ENCODE assay signal across 21 mouse cellular contexts in the genomic region with DNA sequence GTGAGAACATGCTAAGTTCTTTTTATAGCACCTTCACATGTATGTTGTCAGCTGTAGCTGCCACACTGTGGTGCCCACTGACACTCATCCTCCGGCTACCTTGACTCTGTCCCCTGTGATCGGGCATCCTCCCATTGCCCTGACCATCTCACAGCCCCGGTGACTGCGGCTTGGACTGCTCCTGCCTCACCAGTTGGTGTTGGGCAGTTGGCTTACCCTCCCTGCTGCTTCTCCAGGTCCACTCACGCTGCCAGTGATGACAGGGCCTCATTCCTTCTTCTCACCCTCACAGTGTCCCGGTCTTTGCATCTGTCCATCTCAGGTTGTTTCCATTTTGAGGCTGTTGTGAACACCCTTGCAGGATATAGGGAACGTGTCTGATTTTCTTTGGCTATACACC. TPM values are rescaled to one million over a fixed set of nuclear protein-coding genes. Genes with fewer than 3 reads are reported as not detected.
A peak's percentile ranks its signal among the peaks of the same experiment; 100 is the strongest.
DNase-seq lines count a peak whose midpoint lies in the region; ATAC-seq and TF ChIP-seq lines count a peak whose summit lies in the region.
"Had no signal": no experiment of that assay in that cellular context is flagged by ENCODE, and none has a peak within 500 bp of the region (broad histone marks: within the 10 kb centered on the region; RNA-seq: fewer than 3 reads in every experiment).

No protein-coding gene starts in this region.

- no peak for TF ChIP-seq CTCF in gastrocnemius, adult 2 months (IDR thresholded peaks at IDR 0.05)

- H3K4me1 ChIP-seq in megakaryocyte, embryonic 14.5 days = peaks cover 94% of the 10 kb centered on the region
- H3K4me1 ChIP-seq in hindbrain, embryonic 10.5 days (replicated peaks) = peaks cover 15% of the 10 kb centered on the region
- H3K4me1 ChIP-seq: stomach, embryonic 15.5 days had no signal

- intact Hi-C loops in gastrocnemius, adult 2 months (cut with DNase I) = no loop called here
- intact Hi-C loops in gastrocnemius, postnatal 14 days (cut with DNase I; ENCODE audit: low total_unique reads) = no loop called here
- intact Hi-C loops in left cerebral cortex, postnatal 25 days (cut with DNase I) = no loop called here

- no peaks in the 10 kb centered on the region for H3K27me3 ChIP-seq in megakaryocyte, embryonic 14.5 days (replicated peaks)
- H3K27me3 ChIP-seq in hindbrain, embryonic 10.5 days (ENCODE audit: insufficient read depth, poor library complexity, severe bottlenecking) = no peaks in the 10 kb centered on the region
- H3K27me3 ChIP-seq: neural tube, embryonic 13.5 days; stomach, embryonic 15.5 days had no signal

- no peak overlapping the region for H3K4me3 ChIP-seq in gastrocnemius, adult 2 months
- H3K4me3 ChIP-seq in megakaryocyte, embryonic 14.5 days (replicated peaks) = peak overlapping the region; percentile 64
- no peak overlapping the region for H3K4me3 ChIP-seq in hindbrain, embryonic 10.5 days
- H3K4me3 ChIP-seq: forebrain, embryonic 10.5 days; midbrain, embryonic 10.5 days; myocyte; neural tube, embryonic 13.5 days; stomach, embryonic 15.5 days had no signal

- 94% methylated on average over 7 of the region's 7 CpGs for WGBS in hindbrain, embryonic 10.5 days

- ATAC-seq in megakaryocyte, adult 5-6 weeks (ENCODE audit: poor library complexity, severe bottlenecking) = no peak
- ATAC-seq: forebrain, embryonic 16.5 days; hindbrain, postnatal 0 days; intestine, postnatal 0 days; midbrain, embryonic 16.5 days had no signal

- peaks cover 66% of the 10 kb centered on the region for H3K36me3 ChIP-seq in megakaryocyte, embryonic 14.5 days (replicated peaks; ENCODE audit: low read length)
- peaks cover 15% of the 10 kb centered on the region for H3K36me3 ChIP-seq in hindbrain, embryonic 10.5 days
- H3K36me3 ChIP-seq: stomach, embryonic 15.5 days had no signal

- H3K27ac ChIP-seq in gastrocnemius, adult 2 months = 0 out of 2 replicates have a peak overlapping the region, but pooled peaks have one; percentile 4
- H3K27ac ChIP-seq in hindbrain, embryonic 10.5 days = no peak overlapping the region
- H3K27ac ChIP-seq: forebrain, embryonic 10.5 days; hindbrain, postnatal 0 days; midbrain, embryonic 10.5 days; neural tube, embryonic 13.5 days; stomach, embryonic 15.5 days had no signal

- DNase-seq in gastrocnemius, adult 2 months = no peak
- DNase-seq in gastrocnemius, postnatal 14 days = no peak
- peak; percentile 79 to 86 for DNase-seq in cerebellum, postnatal 14 days
- no peak for DNase-seq in hindbrain, embryonic 10.5 days (ENCODE audit: low spot score)
- no peak for DNase-seq in left cerebral cortex, postnatal 25 days (ENCODE audit: low spot score in 2 of 2)
- DNase-seq: adrenal gland, postnatal 25 days; gastrocnemius, postnatal 25 days; kidney, postnatal 25 days; right cerebral cortex, postnatal 4 days; thymus, postnatal 25 days had no signal

- no peaks in the 10 kb centered on the region for H3K9me3 ChIP-seq in megakaryocyte, embryonic 14.5 days
- no peaks in the 10 kb centered on the region for H3K9me3 ChIP-seq in hindbrain, embryonic 10.5 days
- H3K9me3 ChIP-seq: forebrain, embryonic 10.5 days; midbrain, embryonic 10.5 days; neural tube, embryonic 13.5 days; stomach, embryonic 15.5 days had no signal

RNA-seq across cellular contexts. Expression of a gene that starts 35.3 kb away (rescaled TPM):
- total RNA-seq in gastrocnemius, adult 2 months (2021) = 10 to 100 TPM; 30.3 to 50.9 TPM
- 10 to 100 TPM; 54.5 to 64.7 TPM for total RNA-seq in gastrocnemius, postnatal 14 days (2021)
- 44.5 and 95.5 TPM in 2 replicates for polyA plus RNA-seq in megakaryocyte, embryonic 14.5 days (2012; ENCODE audit: insufficient read depth, low replicate concordance)
- total RNA-seq in megakaryocyte, adult 5-6 weeks (2015) = 39.5 and 48.5 TPM in 2 replicates
- total RNA-seq in megakaryocyte, adult 5-6 weeks (2017) = 25.0 and 27.0 TPM in 2 replicates
- 50.5 and 55.4 TPM in 2 replicates for polyA plus RNA-seq in hindbrain, embryonic 10.5 days (2016; fragmentation: Nextera tagmentation; extraction: Ambion mirVana)
- total RNA-seq in left cerebral cortex, postnatal 25 days (2021) = 100 to 1,000 TPM; 137 to 142 TPM

Comparison
In these comparisons a context has a peak if more than half of its experiments do, and no peak if none do; other contexts are left out.
1. DNase-seq: peak in cerebellum, postnatal 14 days (2 of 2); none in gastrocnemius, adult 2 months (single experiment), gastrocnemius, postnatal 14 days (single experiment), hindbrain, embryonic 10.5 days (single experiment) and left cerebral cortex, postnatal 25 days (0 of 2).